Mouse (Mus musculus) heart, postnatal 14 days (tissue): ENCODE measurements around the gene Pid1. TPM values are rescaled to one million over a fixed set of nuclear protein-coding genes. Genes with fewer than 3 reads are reported as not detected.
"Not testable (repeated sequence)": the region's sequence is repeated elsewhere in the genome, so short reads cannot be mapped to it uniquely, and the experiment has no call there.

Experiments used
- DNase-seq, 2 experiments: peaks; one replicate each; pipeline ENCODE4 v3.0.0; 2021 to 2022
- intact Hi-C: fragments of 180-260 bp; cut with DNase I; formaldehyde crosslinking; loops from one replicate; pipeline ENCODE4 v1.15.1; 2025
- total RNA-seq, 2 experiments: library from RNA; stranded (reverse); gene quantifications; 2 replicates each; pipeline ENCODE4 v1.2.3; 2021

Gene Pid1
- total RNA-seq, 2 experiments from 2014 or later: 10.4 to 10.9 TPM

- no peak for DNase-seq
- intact Hi-C loops: no loop called here
Measured at GRCm38 (mm10) chr1:84361389-84361788, 2.6 kb downstream of the Pid1 start.

- intact Hi-C loops: no loop called here
- DNase-seq: peak; percentile 37 to 48
Measured at GRCm38 (mm10) chr1:84359611-84360500, 4.1 kb downstream of the Pid1 start.

DNA sequence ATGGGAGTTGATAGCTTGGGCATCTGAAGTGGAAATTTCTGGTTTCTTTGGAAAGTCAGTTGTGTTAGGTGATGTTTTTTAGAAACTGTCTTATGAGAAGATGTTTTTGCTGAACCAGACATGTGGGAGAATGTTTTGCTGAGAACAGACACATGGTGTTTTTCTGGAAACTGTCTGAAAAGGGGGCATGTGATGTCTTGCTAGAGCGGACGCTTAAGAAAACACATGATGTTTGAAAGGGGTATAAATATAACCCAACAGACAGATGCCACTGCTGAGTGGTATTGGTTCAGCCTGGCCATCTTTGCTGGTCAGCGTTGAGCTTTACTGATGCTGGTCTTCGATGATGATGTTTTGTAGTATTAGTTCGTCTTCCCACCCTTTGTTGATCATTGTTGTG, 6.8 kb downstream of the Pid1 start:
- no peak for DNase-seq
- intact Hi-C loops: no loop called here

GRCm38 (mm10) chr1:84350262-84350661, 13.7 kb downstream of the Pid1 start:
- intact Hi-C loops: no loop called here
- no peak for DNase-seq

- no peak for DNase-seq
- intact Hi-C loops: no loop called here
Measured at GRCm38 (mm10) chr1:84347796-84348476, 16.0 kb downstream of the Pid1 start.

- intact Hi-C loops, DNase-seq: not testable (repeated sequence)
Measured at GRCm38 (mm10) chr1:84332797-84333196, 31.2 kb downstream of the Pid1 start.

DNA sequence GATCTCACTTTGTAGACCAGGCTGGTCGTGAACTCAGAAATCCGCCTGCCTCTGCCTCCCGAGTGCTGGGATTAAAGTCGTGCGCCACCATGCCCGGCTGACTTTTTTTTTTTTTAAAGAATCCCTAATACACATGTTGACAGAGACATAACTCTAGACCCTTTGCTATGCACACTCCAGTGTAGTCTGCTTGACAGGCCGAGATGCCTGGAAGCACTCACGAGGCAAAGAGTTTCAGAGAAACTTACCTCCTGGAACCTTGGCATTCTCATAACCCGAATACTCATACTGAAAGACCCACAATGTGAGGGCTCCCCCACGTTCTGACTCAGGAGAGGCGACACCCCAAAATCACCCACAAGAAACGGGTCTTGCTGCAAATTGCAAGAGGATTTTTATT, 32.1 kb downstream of the Pid1 start:
- DNase-seq, intact Hi-C loops: not testable (repeated sequence)

DNA sequence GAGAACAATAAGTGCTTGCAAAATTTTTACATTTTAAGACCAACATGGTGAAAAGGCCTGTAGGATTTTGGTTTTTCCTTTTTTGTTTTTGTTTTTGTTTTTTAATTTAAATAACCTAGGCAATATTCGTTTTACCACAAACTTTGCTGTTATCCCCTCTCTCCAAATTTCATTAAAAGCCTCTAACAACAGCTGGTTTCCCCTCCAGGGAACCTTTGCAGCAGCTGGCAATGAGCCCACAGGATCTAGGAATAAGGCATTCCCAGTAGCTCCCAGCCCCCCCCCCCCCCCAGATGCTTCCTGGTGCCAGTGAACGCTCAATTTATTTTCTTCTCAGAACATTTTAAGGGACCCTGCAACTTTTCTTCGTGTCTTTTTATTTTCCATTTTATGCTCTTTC, 38.7 kb downstream of the Pid1 start:
- intact Hi-C loops: no loop called here
- DNase-seq: peak in 1 of 2 experiments; percentile 42

DNA sequence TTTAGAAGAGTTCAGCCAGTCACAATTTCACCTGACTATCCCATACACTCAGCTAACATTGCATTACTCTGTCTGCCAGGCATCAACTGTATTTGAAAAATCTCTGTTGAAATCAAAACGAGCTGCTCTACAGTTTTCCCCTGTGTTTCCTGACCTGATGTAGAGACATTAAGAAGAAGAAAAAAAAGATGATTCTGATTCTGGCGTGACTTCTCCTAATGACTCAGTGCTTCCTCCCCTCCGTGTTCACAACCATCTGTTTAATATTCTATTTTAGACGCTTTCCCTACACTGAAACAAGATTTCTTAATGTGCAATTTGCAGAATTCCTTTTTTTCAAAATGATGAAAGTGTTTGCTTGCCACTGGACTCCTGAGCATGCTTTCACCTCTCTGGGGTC, 42.7 kb downstream of the Pid1 start:
- no peak for DNase-seq
- intact Hi-C loops: no loop called here

DNA sequence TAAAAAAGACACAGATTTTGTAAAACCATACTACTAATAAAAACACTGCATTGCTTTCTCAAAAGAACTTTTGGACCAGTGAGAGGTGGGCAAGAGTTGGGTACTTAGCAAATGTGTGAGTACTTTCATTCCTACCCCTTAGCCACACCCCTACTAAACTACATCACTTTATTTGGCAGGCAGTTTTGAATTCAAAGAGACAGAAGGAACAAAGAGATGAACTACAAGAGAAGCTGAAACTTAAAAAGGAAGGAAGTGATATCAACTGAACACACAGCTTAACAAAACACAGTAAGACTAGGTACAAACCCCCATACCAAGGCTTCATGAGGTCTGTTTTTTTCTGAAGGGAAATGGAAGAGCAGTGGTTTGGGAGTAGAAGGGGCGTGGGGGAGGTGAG, 45.4 kb downstream of the Pid1 start:
- intact Hi-C loops: no loop called here
- no peak for DNase-seq

DNA sequence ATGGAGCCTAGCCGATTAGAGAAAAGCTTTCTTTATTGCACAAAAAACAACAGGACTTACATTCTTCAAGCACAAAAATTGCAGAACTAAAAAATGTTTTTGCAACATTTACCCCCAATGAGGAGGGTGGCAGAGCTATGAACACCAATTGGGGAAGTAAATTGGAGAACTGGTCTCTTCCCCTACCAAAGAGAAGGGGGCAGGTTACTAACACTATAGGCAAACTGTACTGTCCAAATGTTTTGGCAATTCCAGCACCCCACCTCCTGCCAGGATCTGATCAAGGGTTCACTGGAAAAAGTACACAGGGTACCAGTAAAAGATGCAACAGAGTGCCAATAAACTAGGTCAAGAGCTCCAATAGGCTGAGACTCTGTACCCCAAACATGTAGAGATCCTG, 46.2 kb downstream of the Pid1 start:
- intact Hi-C loops: no loop called here
- no peak for DNase-seq

GRCm38 (mm10) chr1:84309966-84310460, 54.0 kb downstream of the Pid1 start:
- intact Hi-C loops: no loop called here
- DNase-seq: no peak

DNA sequence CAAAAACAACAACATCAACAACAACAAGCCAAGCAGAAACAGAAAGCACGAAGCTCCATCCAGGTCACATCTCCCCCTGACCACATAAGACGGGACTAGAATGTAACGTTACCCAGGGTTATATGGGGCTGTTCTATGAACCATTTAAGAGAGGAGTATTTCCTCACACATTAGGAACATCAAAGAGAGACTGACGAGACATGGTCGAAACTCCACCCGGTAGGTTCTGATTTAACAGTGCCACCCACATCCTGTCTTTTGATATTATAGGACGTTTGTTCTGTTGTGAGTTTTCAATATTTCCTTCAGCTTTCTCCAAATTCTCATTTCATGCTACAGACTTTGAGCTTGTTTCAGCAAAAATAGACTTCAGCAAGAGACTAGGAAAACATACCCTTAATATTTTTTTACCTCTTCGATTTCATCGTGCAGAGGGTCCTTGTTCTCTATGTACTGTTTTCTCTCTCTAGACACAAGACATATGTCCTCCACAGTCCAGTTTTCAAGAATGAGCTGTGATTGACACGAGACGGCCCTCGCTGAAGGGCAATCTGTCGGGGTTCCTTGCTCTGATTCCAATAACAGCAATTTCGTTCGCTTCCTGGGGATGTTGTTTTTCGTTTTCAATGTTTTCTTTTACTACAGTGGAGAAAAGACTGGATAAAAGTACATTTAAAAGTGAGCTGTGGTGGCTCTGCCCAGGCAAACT, 58.1 kb downstream of the Pid1 start:
- DNase-seq: no peak
- intact Hi-C loops: no loop called here

GRCm38 (mm10) chr1:84302788-84303187, 61.2 kb downstream of the Pid1 start:
- DNase-seq: no peak
- intact Hi-C loops: no loop called here

DNA sequence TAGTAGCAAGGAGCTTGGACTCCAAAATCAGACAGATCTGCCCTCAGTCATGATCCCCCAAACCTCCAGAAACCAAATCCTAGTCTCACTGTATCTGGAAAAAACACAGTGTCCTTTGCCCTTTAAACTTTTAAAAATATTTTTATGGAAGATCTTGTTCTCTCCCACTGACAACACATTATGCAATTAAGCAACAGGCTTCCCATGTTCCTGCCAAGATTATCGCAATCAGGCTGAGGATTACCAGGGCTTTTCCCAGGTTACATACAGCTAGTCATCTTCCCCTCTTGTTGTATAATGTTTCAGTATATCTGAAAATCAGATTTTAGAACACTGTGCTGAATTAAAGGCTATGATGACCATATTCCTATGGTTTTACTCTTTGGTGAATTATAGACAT, 64.3 kb downstream of the Pid1 start:
- DNase-seq: no peak
- intact Hi-C loops: no loop called here

DNA sequence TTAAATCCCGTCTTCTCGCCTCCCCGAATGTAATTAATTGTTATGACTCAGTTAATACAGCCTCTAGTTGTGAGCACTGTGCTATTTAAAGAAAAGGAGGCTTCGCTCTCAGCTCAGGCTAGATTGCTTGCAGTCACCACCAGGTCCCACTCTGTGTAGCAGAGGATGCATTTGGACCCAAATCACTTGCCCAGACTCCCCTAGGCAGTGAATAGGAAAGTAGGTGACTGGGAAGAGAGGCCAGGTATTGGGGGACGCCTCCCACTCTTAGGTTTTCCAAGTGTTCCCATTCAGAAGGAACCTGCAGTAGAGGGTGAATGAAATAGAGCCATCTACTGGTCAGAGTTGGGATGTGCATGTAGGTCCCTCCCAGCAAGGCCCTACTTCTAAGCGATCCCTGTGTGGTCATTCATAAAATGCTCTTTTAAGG, 77.3 kb downstream of the Pid1 start:
- peak; percentile 54 to 70 for DNase-seq
- intact Hi-C loops: loop anchor here (10.0 kb wide), 3 partner anchors 152 to 542 kb away; no protein-coding TSS in a partner anchor

- intact Hi-C loops: loop anchor here (10.0 kb wide), 3 partner anchors 151 to 541 kb away; no protein-coding TSS in a partner anchor
- no peak for DNase-seq
Measured at GRCm38 (mm10) chr1:84285620-84286019, 78.4 kb downstream of the Pid1 start.

DNA sequence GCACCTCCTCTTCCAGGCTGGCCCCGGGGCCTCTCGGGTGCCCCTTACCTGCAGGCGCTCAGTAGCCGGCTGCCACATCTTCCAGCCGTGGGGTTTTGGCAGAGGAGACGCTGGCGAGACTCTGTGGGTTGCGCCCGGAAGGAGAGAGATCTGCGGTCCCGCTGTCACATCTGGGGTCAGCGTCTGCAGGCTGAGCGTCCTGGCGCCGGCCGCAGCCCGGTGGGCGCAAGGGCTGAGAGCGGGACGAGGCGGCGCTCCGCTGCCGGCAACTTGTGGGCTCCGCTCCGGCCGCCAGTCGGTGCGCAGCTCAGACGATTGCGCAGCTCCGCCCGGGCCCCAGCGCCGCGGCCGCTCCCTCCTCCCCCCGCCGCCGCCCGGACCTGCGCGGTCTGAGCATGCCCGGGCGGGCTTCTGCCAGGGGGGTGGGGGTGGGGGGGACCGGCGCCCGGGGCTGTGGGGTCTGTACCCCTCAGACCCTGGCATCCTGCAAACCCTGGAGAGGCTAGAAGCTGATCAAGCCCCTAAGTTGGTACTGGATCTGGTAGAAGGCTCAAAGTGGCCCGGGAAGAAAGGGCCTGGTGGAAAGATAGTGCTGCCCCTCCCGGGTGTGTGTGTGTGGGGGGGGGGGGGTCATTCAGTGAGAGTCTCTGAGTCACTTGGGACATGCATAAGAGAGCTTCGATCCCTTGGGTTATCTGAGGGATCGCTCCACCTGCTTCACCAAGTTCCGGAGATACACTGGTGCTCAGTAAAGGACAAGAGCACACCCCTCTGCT, 79.5 kb downstream of the Pid1 start:
- intact Hi-C loops: loop anchor here (10.0 kb wide), 3 partner anchors 150 to 540 kb away; no protein-coding TSS in a partner anchor
- DNase-seq: peak; percentile 61 to 76

DNA sequence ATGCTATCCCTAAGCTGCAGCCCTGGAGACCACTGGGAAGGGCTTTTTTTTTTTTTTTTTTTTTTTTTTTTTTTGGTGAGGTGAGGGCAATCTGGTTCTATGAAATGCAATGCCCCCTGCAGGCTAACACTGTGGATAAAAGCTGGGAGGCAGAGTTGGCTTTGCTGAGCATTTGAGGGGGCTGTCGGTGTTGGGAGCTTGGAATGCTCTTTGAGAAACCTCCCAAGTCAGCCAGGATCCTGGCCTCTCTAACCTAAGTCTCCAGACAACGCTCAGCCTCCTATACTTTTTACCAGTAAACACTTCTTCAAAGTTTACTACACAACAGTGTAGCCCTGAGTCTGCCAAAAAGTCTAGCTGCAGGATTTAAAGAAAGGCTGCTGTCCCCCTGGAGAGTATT, 80.9 kb downstream of the Pid1 start:
- intact Hi-C loops: loop anchor here (10.0 kb wide), 3 partner anchors 148 to 538 kb away; no protein-coding TSS in a partner anchor
- DNase-seq: peak; percentile 35 to 41

GRCm38 (mm10) chr1:84280171-84280570, 83.8 kb downstream of the Pid1 start:
- DNase-seq: no peak
- intact Hi-C loops: loop anchor here (10.0 kb wide), 3 partner anchors 145 to 535 kb away; no protein-coding TSS in a partner anchor
